Mouse (Mus musculus): ENCODE results near the gene Ehhadh. TPM values are rescaled to one million over a fixed set of nuclear protein-coding genes. Genes with fewer than 3 reads are reported as not detected.
A peak's percentile ranks its signal among the peaks of the same experiment; 100 is the strongest.

Gene Ehhadh
- total and polyA plus RNA-seq, 2 experiments from 2014 or later = 1.7 to 2.1 TPM

GRCm38 (mm10) chr16:21741542-21741941 is 46.1 kb downstream of the Ehhadh start:
- WGBS = 73% methylated on average over 3 of the region's 3 CpGs
- Histone ChIP-seq H3K27ac (ENCODE audit: low read depth, low read length) (no peak overlapping the region), H3K9me3 (ENCODE audit: low read length) (no peaks in the 10 kb centered on the region), H3K36me3 (ENCODE audit: insufficient read depth, low read length) (no peaks in the 10 kb centered on the region), H3K9ac (replicated peaks; ENCODE audit: low read length, poor library complexity, severe bottlenecking) (no peak overlapping the region), H3K4me3 (ENCODE audit: low read depth, low read length) (no peak overlapping the region), H3K4me2 (ENCODE audit: low read depth, low read length, poor library complexity, severe bottlenecking) (no peak overlapping the region), H3K4me1 (ENCODE audit: insufficient read depth, low read length) (no peaks in the 10 kb centered on the region), H3K27me3 (ENCODE audit: insufficient read depth, low read length) (no peaks in the 10 kb centered on the region)
- no peak for TF ChIP-seq CTCF (IDR thresholded peaks at IDR 0.05)
- no peak for ATAC-seq (ENCODE audit: low FRiP score)
- DNase-seq (ENCODE audit: low spot score) = no peak

GRCm38 (mm10) chr16:21735638-21736037 is 52.0 kb downstream of the Ehhadh start:
- TF ChIP-seq CTCF (IDR thresholded peaks at IDR 0.05) = no peak
- H3K27ac ChIP-seq (ENCODE audit: low read depth, low read length) = no peak overlapping the region

GRCm38 (mm10) chr16:21727897-21728364 is 59.7 kb downstream of the Ehhadh start:
- DNase-seq (ENCODE audit: low spot score) (peak; percentile 89), ATAC-seq (ENCODE audit: low FRiP score) (0 out of 2 replicates have a peak, but pooled peaks have one; percentile 60)
- peak overlapping the region; percentile 37 for H3K4me2 ChIP-seq (ENCODE audit: low read depth, low read length, poor library complexity, severe bottlenecking)
- H3K4me3 ChIP-seq (ENCODE audit: low read depth, low read length) = 0 out of 2 replicates have a peak overlapping the region, but pooled peaks have one; percentile 15
- peak; percentile 94 for TF ChIP-seq CTCF (IDR thresholded peaks at IDR 0.05)
- H3K9me3 ChIP-seq (ENCODE audit: low read length) = no peaks in the 10 kb centered on the region
- no peak overlapping the region for H3K27ac ChIP-seq (ENCODE audit: low read depth, low read length)
- WGBS = 16% methylated on average over 10 of the region's 10 CpGs
- H3K4me1 ChIP-seq (ENCODE audit: insufficient read depth, low read length) = no peaks in the 10 kb centered on the region
- H3K27me3 ChIP-seq (ENCODE audit: insufficient read depth, low read length) = no peaks in the 10 kb centered on the region
- no peak overlapping the region for H3K9ac ChIP-seq (replicated peaks; ENCODE audit: low read length, poor library complexity, severe bottlenecking)
- no peaks in the 10 kb centered on the region for H3K36me3 ChIP-seq (ENCODE audit: insufficient read depth, low read length)

More at GRCm38 (mm10) chr16:21735638-21736037, 52.0 kb downstream of the Ehhadh start:
- WGBS = 100% methylated on average over 1 of the region's 1 CpGs
- ATAC-seq (ENCODE audit: low FRiP score) (no peak), DNase-seq (ENCODE audit: low spot score) (no peak)
- no peaks in the 10 kb centered on the region for H3K36me3 ChIP-seq (ENCODE audit: insufficient read depth, low read length)
- H3K4me2 ChIP-seq (ENCODE audit: low read depth, low read length, poor library complexity, severe bottlenecking) = no peak overlapping the region
- H3K4me1 ChIP-seq (ENCODE audit: insufficient read depth, low read length) = no peaks in the 10 kb centered on the region
- no peaks in the 10 kb centered on the region for H3K27me3 ChIP-seq (ENCODE audit: insufficient read depth, low read length)
- H3K9ac ChIP-seq (replicated peaks; ENCODE audit: low read length, poor library complexity, severe bottlenecking) = no peak overlapping the region
- H3K4me3 ChIP-seq (ENCODE audit: low read depth, low read length) = no peak overlapping the region
- no peaks in the 10 kb centered on the region for H3K9me3 ChIP-seq (ENCODE audit: low read length)

GRCm38 (mm10) chr16:21727421-21727820 is 60.2 kb downstream of the Ehhadh start:
- Histone ChIP-seq H3K4me2 (ENCODE audit: low read depth, low read length, poor library complexity, severe bottlenecking) (no peak overlapping the region), H3K9ac (replicated peaks; ENCODE audit: low read length, poor library complexity, severe bottlenecking) (no peak overlapping the region), H3K4me3 (ENCODE audit: low read depth, low read length) (no peak overlapping the region), H3K4me1 (ENCODE audit: insufficient read depth, low read length) (no peaks in the 10 kb centered on the region), H3K27ac (ENCODE audit: low read depth, low read length) (no peak overlapping the region), H3K27me3 (ENCODE audit: insufficient read depth, low read length) (no peaks in the 10 kb centered on the region), H3K36me3 (ENCODE audit: insufficient read depth, low read length) (no peaks in the 10 kb centered on the region), H3K9me3 (ENCODE audit: low read length) (no peaks in the 10 kb centered on the region)
- no peak for DNase-seq (ENCODE audit: low spot score)
- no peak for TF ChIP-seq CTCF (IDR thresholded peaks at IDR 0.05)
- no peak for ATAC-seq (ENCODE audit: low FRiP score)
- 89% methylated on average over 3 of the region's 3 CpGs for WGBS

GRCm38 (mm10) chr16:21724261-21724660 is 63.3 kb downstream of the Ehhadh start:
- TF ChIP-seq CTCF (IDR thresholded peaks at IDR 0.05) = no peak
- Histone ChIP-seq H3K27me3 (ENCODE audit: insufficient read depth, low read length) (no peaks in the 10 kb centered on the region), H3K4me2 (ENCODE audit: low read depth, low read length, poor library complexity, severe bottlenecking) (no peak overlapping the region), H3K27ac (ENCODE audit: low read depth, low read length) (no peak overlapping the region), H3K9ac (replicated peaks; ENCODE audit: low read length, poor library complexity, severe bottlenecking) (no peak overlapping the region), H3K4me3 (ENCODE audit: low read depth, low read length) (no peak overlapping the region), H3K9me3 (ENCODE audit: low read length) (no peaks in the 10 kb centered on the region), H3K36me3 (ENCODE audit: insufficient read depth, low read length) (no peaks in the 10 kb centered on the region), H3K4me1 (ENCODE audit: insufficient read depth, low read length) (no peaks in the 10 kb centered on the region)
- no peak for DNase-seq (ENCODE audit: low spot score)
- WGBS = 96% methylated on average over 1 of the region's 1 CpGs
- ATAC-seq (ENCODE audit: low FRiP score) = no peak

- no peak overlapping the region for H3K4me3 ChIP-seq (ENCODE audit: low read depth, low read length)
- WGBS = 92% methylated on average over 7 of the region's 7 CpGs
Measured at GRCm38 (mm10) chr16:21719770-21720169, 67.8 kb downstream of the Ehhadh start.

More at GRCm38 (mm10) chr16:21719770-21720169, 67.8 kb downstream of the Ehhadh start:
- Histone ChIP-seq H3K27me3 (ENCODE audit: insufficient read depth, low read length) (no peaks in the 10 kb centered on the region), H3K36me3 (ENCODE audit: insufficient read depth, low read length) (no peaks in the 10 kb centered on the region), H3K9me3 (ENCODE audit: low read length) (no peaks in the 10 kb centered on the region), H3K27ac (ENCODE audit: low read depth, low read length) (no peak overlapping the region), H3K9ac (replicated peaks; ENCODE audit: low read length, poor library complexity, severe bottlenecking) (no peak overlapping the region), H3K4me1 (ENCODE audit: insufficient read depth, low read length) (no peaks in the 10 kb centered on the region), H3K4me2 (ENCODE audit: low read depth, low read length, poor library complexity, severe bottlenecking) (no peak overlapping the region)
- no peak for DNase-seq (ENCODE audit: low spot score)
- no peak for ATAC-seq (ENCODE audit: low FRiP score)
- TF ChIP-seq CTCF (IDR thresholded peaks at IDR 0.05) = no peak
